Mouse (Mus musculus): ENCODE results near the gene Naa16. TPM values are rescaled to one million over a fixed set of nuclear protein-coding genes. Genes with fewer than 3 reads are reported as not detected.

Naa16 gene
- polyA plus RNA-seq, 1 experiment from 2014 or later = 22.8 TPM

- 70% methylated on average over 2 of the region's 2 CpGs for WGBS
Measured at GRCm38 (mm10) chr14:79407641-79408040, 17.1 kb upstream of the Naa16 start.

GRCm38 (mm10) chr14:79397321-79398122 lies 6.9 kb upstream of the Naa16 start, which contains the start of gene Mtrf1:
TSS of gene Mtrf1 (plus strand) at chr14:79397772.
- WGBS = 18% methylated on average over 23 of the region's 23 CpGs
- Histone ChIP-seq H3K27me3 (ENCODE audit: control insufficient read depth, insufficient read depth, low read length) (no peaks in the 10 kb centered on the region), H3K9ac (ENCODE audit: low read length) (peak within 1 kb of the TSS; percentile 71)

More at GRCm38 (mm10) chr14:79407641-79408040, 17.1 kb upstream of the Naa16 start:
- Histone ChIP-seq H3K4me3 (ENCODE audit: low read length) (no peak overlapping the region), H3K27ac (ENCODE audit: low read length) (no peak overlapping the region), H3K9me3 (replicated peaks; ENCODE audit: control insufficient read depth, low read length) (no peaks in the 10 kb centered on the region), H3K4me1 (ENCODE audit: control insufficient read depth, insufficient read depth, low read length) (no peaks in the 10 kb centered on the region), H3K27me3 (ENCODE audit: control insufficient read depth, insufficient read depth, low read length) (no peaks in the 10 kb centered on the region), H3K4me2 (ENCODE audit: low read depth, low read length) (no peak overlapping the region), H3K36me3 (ENCODE audit: control insufficient read depth, insufficient read depth) (peaks cover 10% of the 10 kb centered on the region; the same call in 1 of the 2 replicates), H3K9ac (ENCODE audit: low read length) (no peak overlapping the region)
- no peak for ATAC-seq (replicated peaks; ENCODE audit: extremely low read depth, insufficient read depth, low FRiP score)

GRCm38 (mm10) chr14:79394564-79394963 lies 4.0 kb upstream of the Naa16 start:
- no peak overlapping the region for H3K27ac ChIP-seq (ENCODE audit: low read length)

More at GRCm38 (mm10) chr14:79397321-79398122, 6.9 kb upstream of the Naa16 start, which contains the start of gene Mtrf1:
- H3K27ac ChIP-seq (ENCODE audit: low read length) = peak within 1 kb of the TSS; percentile 80
- peak; percentile 76 for ATAC-seq (replicated peaks; ENCODE audit: extremely low read depth, insufficient read depth, low FRiP score)
- H3K36me3 ChIP-seq (ENCODE audit: control insufficient read depth, insufficient read depth) = peaks cover 10% of the 10 kb centered on the region
- no peaks in the 10 kb centered on the region for H3K9me3 ChIP-seq (replicated peaks; ENCODE audit: control insufficient read depth, low read length)
- H3K4me2 ChIP-seq (ENCODE audit: low read depth, low read length) = peak within 1 kb of the TSS; percentile 87
- peak within 1 kb of the TSS; percentile 68 for H3K4me3 ChIP-seq (ENCODE audit: low read length)
- H3K4me1 ChIP-seq (ENCODE audit: control insufficient read depth, insufficient read depth, low read length) = peaks cover 5% of the 10 kb centered on the region

GRCm38 (mm10) chr14:79393289-79393688 lies 2.7 kb upstream of the Naa16 start:
- no peak overlapping the region for H3K27ac ChIP-seq (ENCODE audit: low read length)
- H3K4me3 ChIP-seq (ENCODE audit: low read length) = no peak overlapping the region
- no peak overlapping the region for H3K9ac ChIP-seq (ENCODE audit: low read length)
- ATAC-seq (replicated peaks; ENCODE audit: extremely low read depth, insufficient read depth, low FRiP score) = no peak
- H3K4me2 ChIP-seq (ENCODE audit: low read depth, low read length) = no peak overlapping the region
- no peaks in the 10 kb centered on the region for H3K36me3 ChIP-seq (ENCODE audit: control insufficient read depth, insufficient read depth)
- H3K9me3 ChIP-seq (replicated peaks; ENCODE audit: control insufficient read depth, low read length) = no peaks in the 10 kb centered on the region
- WGBS = 48% methylated on average over 1 of the region's 1 CpGs
- peaks cover 10% of the 10 kb centered on the region for H3K4me1 ChIP-seq (ENCODE audit: control insufficient read depth, insufficient read depth, low read length)
- H3K27me3 ChIP-seq (ENCODE audit: control insufficient read depth, insufficient read depth, low read length) = no peaks in the 10 kb centered on the region

More at GRCm38 (mm10) chr14:79394564-79394963, 4.0 kb upstream of the Naa16 start:
- Histone ChIP-seq H3K9me3 (replicated peaks; ENCODE audit: control insufficient read depth, low read length) (no peaks in the 10 kb centered on the region), H3K4me2 (ENCODE audit: low read depth, low read length) (no peak overlapping the region), H3K27me3 (ENCODE audit: control insufficient read depth, insufficient read depth, low read length) (no peaks in the 10 kb centered on the region), H3K9ac (ENCODE audit: low read length) (no peak overlapping the region), H3K4me3 (ENCODE audit: low read length) (no peak overlapping the region), H3K36me3 (ENCODE audit: control insufficient read depth, insufficient read depth) (no peaks in the 10 kb centered on the region), H3K4me1 (ENCODE audit: control insufficient read depth, insufficient read depth, low read length) (peaks cover 5% of the 10 kb centered on the region)
- no peak for ATAC-seq (replicated peaks; ENCODE audit: extremely low read depth, insufficient read depth, low FRiP score)

- Histone ChIP-seq H3K36me3 (ENCODE audit: control insufficient read depth, insufficient read depth) (peaks cover 7% of the 10 kb centered on the region; the same call in 1 of the 2 replicates), H3K4me1 (ENCODE audit: control insufficient read depth, insufficient read depth, low read length) (peaks cover 9% of the 10 kb centered on the region), H3K9me3 (replicated peaks; ENCODE audit: control insufficient read depth, low read length) (no peaks in the 10 kb centered on the region), H3K4me3 (ENCODE audit: low read length) (peak overlapping the region; percentile 75), H3K9ac (ENCODE audit: low read length) (peak overlapping the region; percentile 94), H3K27me3 (ENCODE audit: control insufficient read depth, insufficient read depth, low read length) (no peaks in the 10 kb centered on the region), H3K27ac (ENCODE audit: low read length) (peak overlapping the region; percentile 95), H3K4me2 (ENCODE audit: low read depth, low read length) (peak overlapping the region; percentile 75)
- WGBS = under 1% methylated on average over 16 of the region's 16 CpGs
- ATAC-seq (replicated peaks; ENCODE audit: extremely low read depth, insufficient read depth, low FRiP score) = no peak
Measured at GRCm38 (mm10) chr14:79389438-79390264, 927 bp downstream of the Naa16 start.

GRCm38 (mm10) chr14:79388304-79388703 lies 2.3 kb downstream of the Naa16 start:
- H3K9ac ChIP-seq (ENCODE audit: low read length) = no peak overlapping the region
- H3K27ac ChIP-seq (ENCODE audit: low read length) = no peak overlapping the region
- no peak overlapping the region for H3K4me2 ChIP-seq (ENCODE audit: low read depth, low read length)
- H3K9me3 ChIP-seq (replicated peaks; ENCODE audit: control insufficient read depth, low read length) = no peaks in the 10 kb centered on the region
- 90% methylated on average over 3 of the region's 3 CpGs for WGBS
- H3K36me3 ChIP-seq (ENCODE audit: control insufficient read depth, insufficient read depth) = peaks cover 7% of the 10 kb centered on the region; the same call in 1 of the 2 replicates
- no peak for ATAC-seq (replicated peaks; ENCODE audit: extremely low read depth, insufficient read depth, low FRiP score)
- H3K27me3 ChIP-seq (ENCODE audit: control insufficient read depth, insufficient read depth, low read length) = no peaks in the 10 kb centered on the region
- no peak overlapping the region for H3K4me3 ChIP-seq (ENCODE audit: low read length)
- peaks cover 9% of the 10 kb centered on the region for H3K4me1 ChIP-seq (ENCODE audit: control insufficient read depth, insufficient read depth, low read length)

GRCm38 (mm10) chr14:79383120-79383519 lies 7.5 kb downstream of the Naa16 start:
- Histone ChIP-seq H3K4me3 (ENCODE audit: low read length) (no peak overlapping the region), H3K4me2 (ENCODE audit: low read depth, low read length) (no peak overlapping the region), H3K9ac (ENCODE audit: low read length) (no peak overlapping the region), H3K36me3 (ENCODE audit: control insufficient read depth, insufficient read depth) (peaks cover 18% of the 10 kb centered on the region), H3K27ac (ENCODE audit: low read length) (no peak overlapping the region), H3K9me3 (replicated peaks; ENCODE audit: control insufficient read depth, low read length) (no peaks in the 10 kb centered on the region), H3K4me1 (ENCODE audit: control insufficient read depth, insufficient read depth, low read length) (no peaks in the 10 kb centered on the region), H3K27me3 (ENCODE audit: control insufficient read depth, insufficient read depth, low read length) (no peaks in the 10 kb centered on the region)
- 93% methylated on average over 7 of the region's 7 CpGs for WGBS
- no peak for ATAC-seq (replicated peaks; ENCODE audit: extremely low read depth, insufficient read depth, low FRiP score)

- H3K27me3 ChIP-seq (ENCODE audit: control insufficient read depth, insufficient read depth, low read length) = no peaks in the 10 kb centered on the region
- H3K36me3 ChIP-seq (ENCODE audit: control insufficient read depth, insufficient read depth) = peaks cover 16% of the 10 kb centered on the region; the same call in 1 of the 2 replicates
- H3K9me3 ChIP-seq (replicated peaks; ENCODE audit: control insufficient read depth, low read length) = no peaks in the 10 kb centered on the region
- no peak overlapping the region for H3K4me3 ChIP-seq (ENCODE audit: low read length)
- no peak overlapping the region for H3K27ac ChIP-seq (ENCODE audit: low read length)
- no peaks in the 10 kb centered on the region for H3K4me1 ChIP-seq (ENCODE audit: control insufficient read depth, insufficient read depth, low read length)
- no peak overlapping the region for H3K9ac ChIP-seq (ENCODE audit: low read length)
- no peak for ATAC-seq (replicated peaks; ENCODE audit: extremely low read depth, insufficient read depth, low FRiP score)
- no peak overlapping the region for H3K4me2 ChIP-seq (ENCODE audit: low read depth, low read length)
Measured at GRCm38 (mm10) chr14:79377041-79377440, 13.5 kb downstream of the Naa16 start.

GRCm38 (mm10) chr14:79358055-79358454 lies 32.5 kb downstream of the Naa16 start:
- H3K4me2 ChIP-seq (ENCODE audit: low read depth, low read length) = no peak overlapping the region
- ATAC-seq (replicated peaks; ENCODE audit: extremely low read depth, insufficient read depth, low FRiP score) = no peak
- no peak overlapping the region for H3K4me3 ChIP-seq (ENCODE audit: low read length)
- H3K36me3 ChIP-seq (ENCODE audit: control insufficient read depth, insufficient read depth) = peaks cover 37% of the 10 kb centered on the region
- no peaks in the 10 kb centered on the region for H3K4me1 ChIP-seq (ENCODE audit: control insufficient read depth, insufficient read depth, low read length)
- no peak overlapping the region for H3K27ac ChIP-seq (ENCODE audit: low read length)
- no peaks in the 10 kb centered on the region for H3K27me3 ChIP-seq (ENCODE audit: control insufficient read depth, insufficient read depth, low read length)
- no peak overlapping the region for H3K9ac ChIP-seq (ENCODE audit: low read length)
- 24% methylated on average over 2 of the region's 2 CpGs for WGBS
- no peaks in the 10 kb centered on the region for H3K9me3 ChIP-seq (replicated peaks; ENCODE audit: control insufficient read depth, low read length)
